Mouse (Mus musculus) sigmoid colon, adult 10 weeks (tissue): ENCODE measurements around the gene Llgl2. TPM values are rescaled to one million over a fixed set of nuclear protein-coding genes. Genes with fewer than 3 reads are reported as not detected.

Source experiments
- polyA plus RNA-seq: library from polyadenylated mRNA; stranded (reverse); fragments of 350-450 nt; fragmentation: Illumina TruSeq; extraction: RNeasy Lipid Tissue Mini Kit (QIAGEN cat#74804); gene quantifications from one replicate; pipeline ENCODE4 v1.2.3, GENCODE M21; 2014; ENCODE audit warnings: low read depth, low replicate concordance

Gene Llgl2
- 8.3 TPM for polyA plus RNA-seq

GRCm38 (mm10) chr11:115823774-115824740 lies at the start of gene Llgl2:
TSS of gene Llgl2 (plus strand) at chr11:115824049.

GRCm38 (mm10) chr11:115813507-115814296 lies 10.1 kb upstream of the Llgl2 start, which contains the start of gene Caskin2:
TSS of gene Caskin2 (minus strand) at chr11:115813639.

GRCm38 (mm10) chr11:115814605-115815450 lies 9.0 kb upstream of the Llgl2 start, which contains the start of gene Tsen54:
TSS of gene Tsen54 (plus strand) at chr11:115814724.

GRCm38 (mm10) chr11:115858354-115858753 lies 34.5 kb downstream of the Llgl2 start, which contains the start of gene Myo15b:
TSS of gene Myo15b (plus strand) at chr11:115858406.

GRCm38 (mm10) chr11:115899486-115900266 lies 75.8 kb downstream of the Llgl2 start, which contains the start of gene Smim5:
TSS of gene Smim5 (plus strand) at chr11:115899966.

Other genes with a start within 250 kb of the Llgl2 start
- gene Mrps7, start 220.1 kb upstream of the Llgl2 start, polyA plus RNA-seq, result 3.6 TPM
- gene Gga3, start 220.0 kb upstream of the Llgl2 start, polyA plus RNA-seq, result 6.1 TPM
- gene Mif4gd, start 211.1 kb upstream of the Llgl2 start, polyA plus RNA-seq, result 24.5 TPM
- 3.4 TPM for gene Slc25a19, start 195.8 kb upstream of the Llgl2 start, polyA plus RNA-seq
- gene Grb2, start 115.5 kb upstream of the Llgl2 start, polyA plus RNA-seq, result 122 TPM
- gene Tmem94, start 58.6 kb upstream of the Llgl2 start, polyA plus RNA-seq, result 1.4 TPM
- 1.3 TPM for gene Caskin2, start 10.4 kb upstream of the Llgl2 start, polyA plus RNA-seq
- gene Tsen54, start 9.3 kb upstream of the Llgl2 start, polyA plus RNA-seq, result not detected
- 34.7 TPM for gene Myo15b, start 34.4 kb downstream of the Llgl2 start, polyA plus RNA-seq
- not detected for gene Smim5, start 75.9 kb downstream of the Llgl2 start, polyA plus RNA-seq
- 23.0 TPM for gene Smim6, start 88.0 kb downstream of the Llgl2 start, polyA plus RNA-seq
- 6.4 TPM for gene Sap30bp, start 109.2 kb downstream of the Llgl2 start, polyA plus RNA-seq
- gene Recql5, start 109.4 kb downstream of the Llgl2 start, polyA plus RNA-seq, result 2.3 TPM
- 1.3 TPM for gene Itgb4, start 150.7 kb downstream of the Llgl2 start, polyA plus RNA-seq
- gene Galk1, start 188.7 kb downstream of the Llgl2 start, polyA plus RNA-seq, result not detected
- gene H3f3b, start 203.9 kb downstream of the Llgl2 start, polyA plus RNA-seq, result 1,501 TPM
- gene Unk, start 206.3 kb downstream of the Llgl2 start, polyA plus RNA-seq, result 2.3 TPM